Mouse (Mus musculus): Measurements from ENCODE around the gene Pbxip1. TPM values are rescaled to one million over a fixed set of nuclear protein-coding genes. Genes with fewer than 3 reads are reported as not detected.

Gene Pbxip1
- polyA plus RNA-seq (2017; shearing (Covaris generic)) = 190 TPM

GRCm38 (mm10) chr3:89436176-89437113 is at the start of gene Pbxip1:
Pbxip1 (plus strand) TSS chr3:89436706.

GRCm38 (mm10) chr3:89394006-89394893 is 42.3 kb upstream of the Pbxip1 start, which contains the start of gene Zbtb7b:
Zbtb7b (minus strand) TSS chr3:89394776.

GRCm38 (mm10) chr3:89402693-89403092 is 33.8 kb upstream of the Pbxip1 start, which contains the start of gene Lenep:
Lenep (minus strand) TSS chr3:89402793.

GRCm38 (mm10) chr3:89411490-89412393 is 24.8 kb upstream of the Pbxip1 start, which contains the start of gene Flad1:
Flad1 (minus strand) TSS chr3:89411870.

GRCm38 (mm10) chr3:89418170-89418860 is 18.2 kb upstream of the Pbxip1 start, which contains the start of the genes Cks1b and Shc1:
Cks1b (minus strand) TSS chr3:89418383.
Shc1 (plus strand) TSS chr3:89418443.

GRCm38 (mm10) chr3:89430171-89431159 is 6.0 kb upstream of the Pbxip1 start, which contains the start of gene Pygo2:
Pygo2 (plus strand) TSS chr3:89430214.

GRCm38 (mm10) chr3:89454401-89455177 is 18.1 kb downstream of the Pbxip1 start, which contains the start of gene Pmvk:
Pmvk (plus strand) TSS chr3:89454541.

Other genes with a start within 250 kb of the Pbxip1 start
- gene Gba, start 233.8 kb upstream of the Pbxip1 start, polyA plus RNA-seq (2017; shearing (Covaris generic)) = 145 TPM
- 1.9 TPM for gene Thbs3, start 221.5 kb upstream of the Pbxip1 start, polyA plus RNA-seq (2017; shearing (Covaris generic))
- gene Mtx1, start 209.6 kb upstream of the Pbxip1 start, polyA plus RNA-seq (2017; shearing (Covaris generic)) = 142 TPM
- 2.4 TPM for gene Muc1, start 207.6 kb upstream of the Pbxip1 start, polyA plus RNA-seq (2017; shearing (Covaris generic))
- 262 TPM for gene Krtcap2, start 190.7 kb upstream of the Pbxip1 start, polyA plus RNA-seq (2017; shearing (Covaris generic))
- gene Trim46, start 190.4 kb upstream of the Pbxip1 start, polyA plus RNA-seq (2017; shearing (Covaris generic)) = 6.1 TPM
- 107 TPM for gene Dpm3, start 177.3 kb upstream of the Pbxip1 start, polyA plus RNA-seq (2017; shearing (Covaris generic))
- gene Slc50a1, start 166.1 kb upstream of the Pbxip1 start, polyA plus RNA-seq (2017; shearing (Covaris generic)) = 284 TPM
- not detected for gene Efna1, start 155.6 kb upstream of the Pbxip1 start, polyA plus RNA-seq (2017; shearing (Covaris generic))
- gene Efna3, start 113.7 kb upstream of the Pbxip1 start, polyA plus RNA-seq (2017; shearing (Covaris generic)) = not detected
- gene Efna4, start 98.7 kb upstream of the Pbxip1 start, polyA plus RNA-seq (2017; shearing (Covaris generic)) = 0.84 TPM
- 18.6 TPM for gene Adam15, start 86.7 kb upstream of the Pbxip1 start, polyA plus RNA-seq (2017; shearing (Covaris generic))
- gene Dcst2, start 74.7 kb upstream of the Pbxip1 start, polyA plus RNA-seq (2017; shearing (Covaris generic)) = 0.12 TPM
- 0.74 TPM for gene Dcst1, start 71.5 kb upstream of the Pbxip1 start, polyA plus RNA-seq (2017; shearing (Covaris generic))
- 56.8 TPM for gene Zbtb7b, start 41.9 kb upstream of the Pbxip1 start, polyA plus RNA-seq (2017; shearing (Covaris generic))
- 1.2 TPM for gene Lenep, start 33.9 kb upstream of the Pbxip1 start, polyA plus RNA-seq (2017; shearing (Covaris generic))
- gene Flad1, start 24.8 kb upstream of the Pbxip1 start, polyA plus RNA-seq (2017; shearing (Covaris generic)) = 68.8 TPM
- 31.7 TPM for gene Cks1b, start 18.3 kb upstream of the Pbxip1 start, polyA plus RNA-seq (2017; shearing (Covaris generic))
- gene Shc1, start 18.3 kb upstream of the Pbxip1 start, polyA plus RNA-seq (2017; shearing (Covaris generic)) = 98.3 TPM
- 42.2 TPM for gene Pygo2, start 6.5 kb upstream of the Pbxip1 start, polyA plus RNA-seq (2017; shearing (Covaris generic))
- 18.5 TPM for gene Pmvk, start 17.8 kb downstream of the Pbxip1 start, polyA plus RNA-seq (2017; shearing (Covaris generic))
- not detected for gene Kcnn3, start 83.5 kb downstream of the Pbxip1 start, polyA plus RNA-seq (2017; shearing (Covaris generic))